Mouse (Mus musculus): ENCODE data around the gene Mrto4.

- no peak for TF ChIP-seq POLR2A (IDR thresholded peaks at IDR 0.05; ENCODE audit: borderline replicate concordance, low read depth, low read length)
- TF ChIP-seq CTCF (IDR thresholded peaks at IDR 0.05; ENCODE audit: low read depth, low read length) = no peak
Observed at GRCm38 (mm10) chr4:139373130-139373529, 20.8 kb upstream of the Mrto4 start.
